Mouse (Mus musculus) brain, embryonic 14.5 days (tissue): ENCODE data around the gene Ercc4. TPM values are rescaled to one million over a fixed set of nuclear protein-coding genes. Genes with fewer than 3 reads are reported as not detected.
"Not testable (repeated sequence)": the region's sequence is repeated elsewhere in the genome, so short reads cannot be mapped to it uniquely, and the experiment has no call there.

ENCODE experiments used
- DNase-seq: peaks from one replicate; pipeline ENCODE4 v3.0.0-alpha.2; 2011; ENCODE audit warnings: low read depth
- CTCF ChIP-seq: fragments of 200-500 bp; IDR thresholded peaks from 2 replicates; pipeline ENCODE4 v1.5.1; 2012; ENCODE audit warnings: inconsistent platforms, mild to moderate bottlenecking, moderate library complexity, borderline replicate concordance; ENCODE audit not compliant: insufficient read depth, insufficient read length; ENCODE audit errors: extremely low read depth
- POLR2A ChIP-seq: fragments of 200-500 bp; IDR thresholded peaks from 2 replicates; pipeline ENCODE4 v1.6.1; 2012; ENCODE audit warnings: mild to moderate bottlenecking, inconsistent platforms, borderline replicate concordance; ENCODE audit not compliant: poor library complexity, insufficient read depth, insufficient read length, severe bottlenecking; ENCODE audit errors: extremely low read depth
- polyA plus RNA-seq: library from polyadenylated mRNA; depleted of rRNA; stranded (reverse); fragments of >200 nt; gene quantifications from 2 replicates; pipeline ENCODE4 v1.2.3, GENCODE M21; 2012; rRNA removed

The Ercc4 gene
- 16.0 and 17.9 TPM in 2 replicates for polyA plus RNA-seq

GRCm38 (mm10) chr16:13109156-13109989 lies at the start of gene Ercc4:
Gene Ercc4 (plus strand): TSS chr16:13109684.
- DNase-seq: peak; percentile 98
- TF ChIP-seq POLR2A (peak; percentile 78; the same call in 1 of the 2 replicates), CTCF (peak; percentile 70; the same call in 1 of the 2 replicates)

GRCm38 (mm10) chr16:13061113-13061512 lies 48.4 kb upstream of the Ercc4 start:
- TF ChIP-seq POLR2A (no peak), CTCF (no peak)
- DNase-seq: no peak

GRCm38 (mm10) chr16:13074176-13074575 lies 35.3 kb upstream of the Ercc4 start:
- TF ChIP-seq POLR2A: no peak
- no peak for TF ChIP-seq CTCF
- no peak for DNase-seq

- DNase-seq: peak; percentile 28
- TF ChIP-seq CTCF (0 out of 2 replicates have a peak, but pooled peaks have one; percentile 7), POLR2A (no peak)
Measured at GRCm38 (mm10) chr16:13080161-13080560, 29.3 kb upstream of the Ercc4 start.

GRCm38 (mm10) chr16:13083155-13083798 lies 26.2 kb upstream of the Ercc4 start:
- DNase-seq: no peak
- no peak for TF ChIP-seq CTCF
- no peak for TF ChIP-seq POLR2A

GRCm38 (mm10) chr16:13108356-13108755 lies 1.1 kb upstream of the Ercc4 start:
- DNase-seq: no peak
- TF ChIP-seq CTCF: no peak
- TF ChIP-seq POLR2A: no peak

- TF ChIP-seq CTCF: no peak
- TF ChIP-seq POLR2A: no peak
- DNase-seq: no peak
Measured at GRCm38 (mm10) chr16:13109990-13110595, 609 bp downstream of the Ercc4 start.

- DNase-seq: no peak
- TF ChIP-seq POLR2A (no peak), CTCF (no peak)
Measured at GRCm38 (mm10) chr16:13114821-13115220, 5.3 kb downstream of the Ercc4 start.

GRCm38 (mm10) chr16:13115466-13115865 lies 6.0 kb downstream of the Ercc4 start:
- DNase-seq: not testable (repeated sequence)

GRCm38 (mm10) chr16:13117299-13117966 lies 7.9 kb downstream of the Ercc4 start:
- peak; percentile 89 for DNase-seq
- TF ChIP-seq CTCF (peak; percentile 62; the same call in 1 of the 2 replicates), POLR2A (no peak)

GRCm38 (mm10) chr16:13117967-13118430 lies 8.5 kb downstream of the Ercc4 start:
- DNase-seq: no peak
- no peak for TF ChIP-seq POLR2A
- no peak for TF ChIP-seq CTCF
